Mouse (Mus musculus) G1E (cell line): Measurements from ENCODE around the gene Pet100. TPM values are rescaled to one million over a fixed set of nuclear protein-coding genes. Genes with fewer than 3 reads are reported as not detected.

Source experiments
- ATAC-seq: 2 replicates; pipeline ENCODE4 v1.8.0; 2016; ENCODE audit warnings: mild to moderate bottlenecking; ENCODE audit not compliant: insufficient number of reproducible peaks, poor library complexity, low FRiP score, severe bottlenecking; ENCODE audit errors: extremely low read depth
- DNase-seq: peaks from one replicate; pipeline ENCODE4 v3.0.0; 2012; ENCODE audit warnings: low spot score
- H3K27me3 ChIP-seq: 2 replicates; pipeline ENCODE4 v1.6.1; 2012; ENCODE audit warnings: mild to moderate bottlenecking, low read length, inconsistent platforms; ENCODE audit not compliant: insufficient read depth
- H3K36me3 ChIP-seq: replicated peaks from 2 replicates; pipeline ENCODE3; 2012; ENCODE audit warnings: mild to moderate bottlenecking, inconsistent platforms
- H3K4me1 ChIP-seq: 2 replicates; pipeline ENCODE4 v1.6.1; 2012; ENCODE audit warnings: low read depth, low read length, inconsistent platforms, mixed read lengths; ENCODE audit not compliant: insufficient read depth
- H3K4me3 ChIP-seq: 2 replicates; pipeline ENCODE4 v1.5.1; 2012; ENCODE audit warnings: low read depth, mild to moderate bottlenecking, inconsistent platforms, low read length, moderate library complexity, mixed read lengths
- H3K9me3 ChIP-seq: replicated peaks from 2 replicates; pipeline ENCODE4 v1.6.1; 2012; ENCODE audit warnings: inconsistent platforms
- CTCF ChIP-seq: IDR thresholded peaks from 2 replicates; pipeline ENCODE4 v1.5.1; 2012; ENCODE audit warnings: low read depth, low read length, inconsistent platforms, mixed read lengths
- GATA1 ChIP-seq: IDR thresholded peaks from 2 replicates; pipeline ENCODE4 v1.6.1; 2012; ENCODE audit warnings: borderline replicate concordance, low read length, inconsistent platforms, mixed read lengths
- GATA2 ChIP-seq: IDR thresholded peaks from 2 replicates; pipeline ENCODE4 v1.6.1; 2012; ENCODE audit warnings: low read depth, low read length, inconsistent platforms, borderline replicate concordance
- POLR2AphosphoS5 ChIP-seq: IDR thresholded peaks from 2 replicates; pipeline ENCODE4 v1.6.1; 2012; ENCODE audit warnings: low read depth, low read length, inconsistent platforms; ENCODE audit not compliant: insufficient replicate concordance
- TAL1 ChIP-seq: conservative IDR thresholded peaks from 2 replicates; pipeline ENCODE4 v1.6.1; 2012; ENCODE audit warnings: low read depth, low read length, inconsistent platforms, mixed read lengths
- polyA plus RNA-seq: library from polyadenylated mRNA; stranded (reverse); fragments of >175 nt; gene quantifications from 2 replicates; pipeline ENCODE4 v1.2.3, GENCODE M21; 2012
- total RNA-seq, 2 experiments: library from RNA; stranded (forward) in 1 of 2; stranded (reverse) in 1 of 2; fragments of 200-1000 nt in 1 of 2; fragments of >200 nt in 1 of 2; fragmentation: Nextera tagmentation in 1 of 2; gene quantifications; 2 replicates each; pipeline ENCODE4 v1.2.3; 2014 to 2017

The Pet100 gene
- total and polyA plus RNA-seq, 3 experiments: 22.2 to 116 (median 52.9) TPM

GRCm38 (mm10) chr8:3670388-3670787 lies 49.0 kb downstream of the Pet100 start:
- DNase-seq (no peak), ATAC-seq (no peak)
- no peak for TF ChIP-seq POLR2AphosphoS5
- TF ChIP-seq GATA1: no peak
- TF ChIP-seq CTCF: no peak
- TF ChIP-seq GATA2: no peak
- no peak for TF ChIP-seq TAL1
- no peak overlapping the region for H3K4me3 ChIP-seq
- H3K27me3 ChIP-seq: peaks cover 23% of the 10 kb centered on the region
- H3K36me3 ChIP-seq: no peaks in the 10 kb centered on the region
- peaks cover 22% of the 10 kb centered on the region for H3K4me1 ChIP-seq
- no peaks in the 10 kb centered on the region for H3K9me3 ChIP-seq

- ATAC-seq: peak; percentile 63
- H3K4me1 ChIP-seq: peaks cover 29% of the 10 kb centered on the region
- H3K9me3 ChIP-seq: no peaks in the 10 kb centered on the region
- H3K27me3 ChIP-seq: peaks cover 8% of the 10 kb centered on the region
- peak within 1 kb of the TSS; percentile 56 for H3K4me3 ChIP-seq
- DNase-seq: peak; percentile 65
- no peaks in the 10 kb centered on the region for H3K36me3 ChIP-seq
- TF ChIP-seq CTCF (peak; percentile 80), POLR2AphosphoS5 (no peak), GATA2 (no peak), TAL1 (no peak), GATA1 (no peak)
Observed at GRCm38 (mm10) chr8:3671980-3672491, 50.7 kb downstream of the Pet100 start, which contains the start of gene Fcor. Gene Fcor (minus strand): TSS chr8:3672362.

GRCm38 (mm10) chr8:3674671-3675070 lies 53.3 kb downstream of the Pet100 start:
- no peak for DNase-seq
- no peak overlapping the region for H3K4me3 ChIP-seq
- H3K9me3 ChIP-seq: no peaks in the 10 kb centered on the region
- ATAC-seq: no peak
- peaks cover 48% of the 10 kb centered on the region for H3K4me1 ChIP-seq
- no peak for TF ChIP-seq GATA1
- no peak for TF ChIP-seq CTCF
- no peak for TF ChIP-seq GATA2
- no peak for TF ChIP-seq POLR2AphosphoS5
- TF ChIP-seq TAL1: no peak
- H3K27me3 ChIP-seq: peaks cover 4% of the 10 kb centered on the region
- peaks cover 15% of the 10 kb centered on the region for H3K36me3 ChIP-seq

Other genes with a start within 250 kb of the Pet100 start
- gene Arhgef18, start 228.5 kb upstream of the Pet100 start, total RNA-seq (2014; fragmentation: Nextera tagmentation): 13.0 and 13.1 TPM in 2 replicates
- 12.4 and 13.3 TPM in 2 replicates for gene Arhgef18, start 228.5 kb upstream of the Pet100 start, total RNA-seq (2017)
- gene Arhgef18, start 228.5 kb upstream of the Pet100 start, polyA plus RNA-seq: 37.6 and 47.7 TPM in 2 replicates
- gene Pex11g, start 153.9 kb upstream of the Pet100 start, total RNA-seq (2014; fragmentation: Nextera tagmentation): 5.0 and 5.6 TPM in 2 replicates
- gene Pex11g, start 153.9 kb upstream of the Pet100 start, total RNA-seq (2017): 1.9 and 2.1 TPM in 2 replicates
- gene Pex11g, start 153.9 kb upstream of the Pet100 start, polyA plus RNA-seq: 1.1 and 1.2 TPM in 2 replicates
- not detected in 2 replicates for gene Tex45, start 150.7 kb upstream of the Pet100 start, total RNA-seq (2014; fragmentation: Nextera tagmentation)
- 0.11 TPM in 1 of 2 replicates, not detected in the other for gene Tex45, start 150.7 kb upstream of the Pet100 start, total RNA-seq (2017)
- gene Tex45, start 150.7 kb upstream of the Pet100 start, polyA plus RNA-seq: not detected in 2 replicates
- 25.7 and 26.6 TPM in 2 replicates for gene Zfp358, start 128.4 kb upstream of the Pet100 start, total RNA-seq (2014; fragmentation: Nextera tagmentation)
- gene Zfp358, start 128.4 kb upstream of the Pet100 start, total RNA-seq (2017): 6.6 and 7.4 TPM in 2 replicates
- gene Zfp358, start 128.4 kb upstream of the Pet100 start, polyA plus RNA-seq: 19.2 and 22.7 TPM in 2 replicates
- gene Mcoln1, start 121.1 kb upstream of the Pet100 start, total RNA-seq (2014; fragmentation: Nextera tagmentation): 42.4 and 43.6 TPM in 2 replicates
- 41.5 and 46.9 TPM in 2 replicates for gene Mcoln1, start 121.1 kb upstream of the Pet100 start, total RNA-seq (2017)
- 144 and 171 TPM in 2 replicates for gene Mcoln1, start 121.1 kb upstream of the Pet100 start, polyA plus RNA-seq
- 39.8 and 61.5 TPM in 2 replicates for gene Pnpla6, start 106.2 kb upstream of the Pet100 start, total RNA-seq (2014; fragmentation: Nextera tagmentation)
- 33.9 and 34.3 TPM in 2 replicates for gene Pnpla6, start 106.2 kb upstream of the Pet100 start, total RNA-seq (2017)
- gene Pnpla6, start 106.2 kb upstream of the Pet100 start, polyA plus RNA-seq: 21.4 and 25.1 TPM in 2 replicates
- gene C330021F23Rik, start 53.6 kb upstream of the Pet100 start, total RNA-seq (2014; fragmentation: Nextera tagmentation): not detected in 2 replicates
- 0.49 and 1.2 TPM in 2 replicates for gene C330021F23Rik, start 53.6 kb upstream of the Pet100 start, total RNA-seq (2017)
- gene C330021F23Rik, start 53.6 kb upstream of the Pet100 start, polyA plus RNA-seq: not detected in 2 replicates
- gene Camsap3, start 34.3 kb upstream of the Pet100 start, total RNA-seq (2014; fragmentation: Nextera tagmentation): not detected in 2 replicates
- not detected in 2 replicates for gene Camsap3, start 34.3 kb upstream of the Pet100 start, total RNA-seq (2017)
- gene Camsap3, start 34.3 kb upstream of the Pet100 start, polyA plus RNA-seq: not detected in 2 replicates
- gene Xab2, start 232 bp upstream of the Pet100 start, total RNA-seq (2014; fragmentation: Nextera tagmentation): 35.4 and 38.8 TPM in 2 replicates
- gene Xab2, start 232 bp upstream of the Pet100 start, total RNA-seq (2017): 47.1 and 48.4 TPM in 2 replicates
- 47.9 and 48.9 TPM in 2 replicates for gene Xab2, start 232 bp upstream of the Pet100 start, polyA plus RNA-seq
- gene Pcp2, start 4.0 kb downstream of the Pet100 start, total RNA-seq (2014; fragmentation: Nextera tagmentation): not detected in 2 replicates
- gene Pcp2, start 4.0 kb downstream of the Pet100 start, total RNA-seq (2017): 0.38 TPM in 1 of 2 replicates, not detected in the other
- gene Pcp2, start 4.0 kb downstream of the Pet100 start, polyA plus RNA-seq: not detected in 2 replicates
- gene Stxbp2, start 9.4 kb downstream of the Pet100 start, total RNA-seq (2014; fragmentation: Nextera tagmentation): 224 and 287 TPM in 2 replicates
- 181 and 203 TPM in 2 replicates for gene Stxbp2, start 9.4 kb downstream of the Pet100 start, total RNA-seq (2017)
- 399 and 514 TPM in 2 replicates for gene Stxbp2, start 9.4 kb downstream of the Pet100 start, polyA plus RNA-seq
- gene Retn, start 34.2 kb downstream of the Pet100 start, total RNA-seq (2014; fragmentation: Nextera tagmentation): not detected in 2 replicates
- gene Retn, start 34.2 kb downstream of the Pet100 start, total RNA-seq (2017): not detected in 2 replicates
- gene Retn, start 34.2 kb downstream of the Pet100 start, polyA plus RNA-seq: not detected in 2 replicates
- not detected in 2 replicates for gene Mcemp1, start 44.2 kb downstream of the Pet100 start, total RNA-seq (2014; fragmentation: Nextera tagmentation)
- 0.11 TPM in 1 of 2 replicates, not detected in the other for gene Mcemp1, start 44.2 kb downstream of the Pet100 start, total RNA-seq (2017)
- not detected in 2 replicates for gene Mcemp1, start 44.2 kb downstream of the Pet100 start, polyA plus RNA-seq
- gene Fcor, start 50.8 kb downstream of the Pet100 start, total RNA-seq (2014; fragmentation: Nextera tagmentation): not detected in 2 replicates
- gene Fcor, start 50.8 kb downstream of the Pet100 start, total RNA-seq (2017): not detected in 2 replicates
- gene Fcor, start 50.8 kb downstream of the Pet100 start, polyA plus RNA-seq: not detected in 2 replicates
- 12.9 and 15.5 TPM in 2 replicates for gene Trappc5, start 54.8 kb downstream of the Pet100 start, total RNA-seq (2014; fragmentation: Nextera tagmentation)
- gene Trappc5, start 54.8 kb downstream of the Pet100 start, total RNA-seq (2017): 22.3 and 24.4 TPM in 2 replicates
- 16.5 and 20.2 TPM in 2 replicates for gene Trappc5, start 54.8 kb downstream of the Pet100 start, polyA plus RNA-seq
- not detected in 2 replicates for gene Fcer2a, start 72.6 kb downstream of the Pet100 start, total RNA-seq (2014; fragmentation: Nextera tagmentation)
- gene Fcer2a, start 72.6 kb downstream of the Pet100 start, total RNA-seq (2017): 0.06 TPM in 1 of 2 replicates, not detected in the other
- not detected in 2 replicates for gene Fcer2a, start 72.6 kb downstream of the Pet100 start, polyA plus RNA-seq
- gene Clec4g, start 99.1 kb downstream of the Pet100 start, total RNA-seq (2014; fragmentation: Nextera tagmentation): not detected in 2 replicates
- gene Clec4g, start 99.1 kb downstream of the Pet100 start, total RNA-seq (2017): 0.11 TPM in 1 of 2 replicates, not detected in the other
- not detected in 2 replicates for gene Clec4g, start 99.1 kb downstream of the Pet100 start, polyA plus RNA-seq
- gene Cd209a, start 127.4 kb downstream of the Pet100 start, total RNA-seq (2014; fragmentation: Nextera tagmentation): not detected in 2 replicates
- 0.17 TPM in 1 of 2 replicates, not detected in the other for gene Cd209a, start 127.4 kb downstream of the Pet100 start, total RNA-seq (2017)
- not detected in 2 replicates for gene Cd209a, start 127.4 kb downstream of the Pet100 start, polyA plus RNA-seq
- gene Cd209e, start 232.8 kb downstream of the Pet100 start, total RNA-seq (2014; fragmentation: Nextera tagmentation): not detected in 2 replicates
- gene Cd209e, start 232.8 kb downstream of the Pet100 start, total RNA-seq (2017): not detected in 2 replicates
- gene Cd209e, start 232.8 kb downstream of the Pet100 start, polyA plus RNA-seq: not detected in 2 replicates